Mouse (Mus musculus): ENCODE data around the gene Rps11. TPM values are rescaled to one million over a fixed set of nuclear protein-coding genes. Genes with fewer than 3 reads are reported as not detected.

Rps11 gene
- polyA plus RNA-seq, 1 experiment = 2,753 TPM

DNA sequence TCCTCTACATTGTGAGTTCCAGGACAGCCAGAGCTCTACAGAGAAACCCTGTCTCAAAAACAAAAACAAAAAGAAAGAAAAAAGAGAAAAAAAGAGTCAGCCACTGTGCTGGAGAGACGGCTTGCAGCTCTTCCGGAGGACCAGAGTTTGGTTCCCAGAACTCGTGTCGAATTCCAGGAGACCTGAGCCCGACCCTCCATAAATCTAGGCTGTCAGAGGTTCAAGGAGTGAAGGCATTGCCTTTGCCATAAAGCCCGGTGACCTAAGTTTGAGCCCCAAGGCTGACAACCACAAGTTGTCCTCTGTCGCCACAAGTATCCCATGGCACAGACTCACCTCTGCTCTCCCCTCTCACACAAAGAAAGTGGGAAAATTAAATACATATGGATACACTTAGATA lies 30.1 kb downstream of the Rps11 start:
- no peak overlapping the region for H3K27ac ChIP-seq (ENCODE audit: insufficient read depth, low read length)
- H3K4me3 ChIP-seq (ENCODE audit: low read depth, low read length) = no peak overlapping the region
- no peaks in the 10 kb centered on the region for H3K9me3 ChIP-seq (replicated peaks; ENCODE audit: control insufficient read depth, insufficient read depth, low read length, poor library complexity, severe bottlenecking)
- no peaks in the 10 kb centered on the region for H3K27me3 ChIP-seq (ENCODE audit: control insufficient read depth, insufficient read depth, low read length, poor library complexity, severe bottlenecking)
- TF ChIP-seq POLR2A (IDR thresholded peaks at IDR 0.05; ENCODE audit: insufficient read depth, low read length) (no peak), CTCF (IDR thresholded peaks at IDR 0.05; ENCODE audit: low read depth, low read length) (no peak), EP300 (IDR thresholded peaks at IDR 0.05; ENCODE audit: insufficient read depth, low read depth, low read length) (no peak)
- H3K9ac ChIP-seq (ENCODE audit: low read depth, poor library complexity, severe bottlenecking) = no peak overlapping the region
- H3K4me1 ChIP-seq (ENCODE audit: control insufficient read depth, insufficient read depth, low read length) = peaks cover 6% of the 10 kb centered on the region
- no peaks in the 10 kb centered on the region for H3K36me3 ChIP-seq (ENCODE audit: control insufficient read depth, insufficient read depth, low read length, poor library complexity, severe bottlenecking)

DNA sequence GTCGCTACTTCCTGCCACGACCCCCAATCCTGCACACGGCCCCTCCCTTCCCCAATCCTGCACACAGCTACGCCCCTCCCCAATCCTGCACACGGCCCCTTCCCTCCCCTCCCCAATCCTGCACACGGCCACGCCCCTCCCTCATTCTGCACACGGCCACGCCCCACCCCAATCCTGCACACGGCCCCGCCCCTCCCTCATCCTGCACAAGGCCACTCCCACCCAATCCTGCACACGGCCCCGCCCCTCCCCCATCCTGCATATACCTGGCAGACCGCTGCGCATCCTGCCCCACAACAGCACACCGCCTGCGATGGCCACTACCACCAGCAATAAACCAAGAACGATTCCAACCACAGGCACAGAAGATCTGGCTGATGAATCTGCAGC lies 30.7 kb downstream of the Rps11 start:
- Histone ChIP-seq H3K9ac (ENCODE audit: low read depth, poor library complexity, severe bottlenecking) (no peak overlapping the region), H3K4me1 (ENCODE audit: control insufficient read depth, insufficient read depth, low read length) (peaks cover 6% of the 10 kb centered on the region), H3K27ac (ENCODE audit: insufficient read depth, low read length) (no peak overlapping the region), H3K27me3 (ENCODE audit: control insufficient read depth, insufficient read depth, low read length, poor library complexity, severe bottlenecking) (no peaks in the 10 kb centered on the region), H3K36me3 (ENCODE audit: control insufficient read depth, insufficient read depth, low read length, poor library complexity, severe bottlenecking) (no peaks in the 10 kb centered on the region), H3K4me3 (ENCODE audit: low read depth, low read length) (peak overlapping the region; percentile 29; the same call in 1 of the 2 replicates), H3K9me3 (replicated peaks; ENCODE audit: control insufficient read depth, insufficient read depth, low read length, poor library complexity, severe bottlenecking) (no peaks in the 10 kb centered on the region)
- no peak for TF ChIP-seq CTCF (IDR thresholded peaks at IDR 0.05; ENCODE audit: low read depth, low read length)
- TF ChIP-seq EP300 (IDR thresholded peaks at IDR 0.05; ENCODE audit: insufficient read depth, low read depth, low read length) = peak; percentile 31; the same call in 1 of the 2 replicates
- no peak for TF ChIP-seq POLR2A (IDR thresholded peaks at IDR 0.05; ENCODE audit: insufficient read depth, low read length)

GRCm38 (mm10) chr7:45092828-45093515 lies 31.3 kb downstream of the Rps11 start:
- no peaks in the 10 kb centered on the region for H3K36me3 ChIP-seq (ENCODE audit: control insufficient read depth, insufficient read depth, low read length, poor library complexity, severe bottlenecking)
- H3K9ac ChIP-seq (ENCODE audit: low read depth, poor library complexity, severe bottlenecking) = no peak overlapping the region
- peaks cover 6% of the 10 kb centered on the region for H3K4me1 ChIP-seq (ENCODE audit: control insufficient read depth, insufficient read depth, low read length)
- H3K9me3 ChIP-seq (replicated peaks; ENCODE audit: control insufficient read depth, insufficient read depth, low read length, poor library complexity, severe bottlenecking) = no peaks in the 10 kb centered on the region
- peak overlapping the region; percentile 41; the same call in 1 of the 2 replicates for H3K27ac ChIP-seq (ENCODE audit: insufficient read depth, low read length)
- no peaks in the 10 kb centered on the region for H3K27me3 ChIP-seq (ENCODE audit: control insufficient read depth, insufficient read depth, low read length, poor library complexity, severe bottlenecking)
- TF ChIP-seq EP300 (IDR thresholded peaks at IDR 0.05; ENCODE audit: insufficient read depth, low read depth, low read length) = no peak
- TF ChIP-seq POLR2A (IDR thresholded peaks at IDR 0.05; ENCODE audit: insufficient read depth, low read length) = no peak
- no peak for TF ChIP-seq CTCF (IDR thresholded peaks at IDR 0.05; ENCODE audit: low read depth, low read length)
- H3K4me3 ChIP-seq (ENCODE audit: low read depth, low read length) = peak overlapping the region; percentile 28

DNA sequence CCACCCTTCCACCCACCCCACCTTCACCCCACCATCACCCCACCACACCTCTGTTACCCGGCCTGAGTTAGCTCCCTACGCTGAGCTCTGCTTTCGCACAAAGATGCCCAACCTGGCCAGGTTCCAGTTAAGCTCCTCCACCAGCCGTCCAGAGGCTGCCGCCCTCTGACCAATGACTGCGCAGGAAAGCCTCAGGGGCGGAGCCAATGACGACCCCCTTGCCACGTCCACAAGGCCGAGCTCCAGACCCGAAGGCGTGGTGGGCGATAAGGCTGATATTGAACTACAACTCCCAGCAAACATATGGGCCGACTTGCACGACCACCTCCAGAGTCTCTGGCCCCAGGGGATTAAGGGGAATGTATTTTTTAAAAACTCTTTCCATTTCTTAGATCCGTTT lies 32.2 kb downstream of the Rps11 start, which contains the start of gene Rcn3:
Gene Rcn3, minus strand, starts transcription at position 174 of the 400 bp plus-strand sequence.
- H3K9me3 ChIP-seq (replicated peaks; ENCODE audit: control insufficient read depth, insufficient read depth, low read length, poor library complexity, severe bottlenecking) = no peaks in the 10 kb centered on the region
- no peaks in the 10 kb centered on the region for H3K36me3 ChIP-seq (ENCODE audit: control insufficient read depth, insufficient read depth, low read length, poor library complexity, severe bottlenecking)
- peak within 1 kb of the TSS; percentile 41; the same call in 1 of the 2 replicates for H3K27ac ChIP-seq (ENCODE audit: insufficient read depth, low read length)
- no peaks in the 10 kb centered on the region for H3K27me3 ChIP-seq (ENCODE audit: control insufficient read depth, insufficient read depth, low read length, poor library complexity, severe bottlenecking)
- peak within 1 kb of the TSS; percentile 59 for H3K9ac ChIP-seq (ENCODE audit: low read depth, poor library complexity, severe bottlenecking)
- no peak for TF ChIP-seq POLR2A (IDR thresholded peaks at IDR 0.05; ENCODE audit: insufficient read depth, low read length)
- TF ChIP-seq EP300 (IDR thresholded peaks at IDR 0.05; ENCODE audit: insufficient read depth, low read depth, low read length) = no peak
- no peak for TF ChIP-seq CTCF (IDR thresholded peaks at IDR 0.05; ENCODE audit: low read depth, low read length)
- H3K4me1 ChIP-seq (ENCODE audit: control insufficient read depth, insufficient read depth, low read length) = peaks cover 6% of the 10 kb centered on the region
- peak within 1 kb of the TSS; percentile 79 for H3K4me3 ChIP-seq (ENCODE audit: low read depth, low read length)

GRCm38 (mm10) chr7:45091001-45091990 lies 32.9 kb downstream of the Rps11 start:
- Histone ChIP-seq H3K27ac (ENCODE audit: insufficient read depth, low read length) (no peak overlapping the region), H3K27me3 (ENCODE audit: control insufficient read depth, insufficient read depth, low read length, poor library complexity, severe bottlenecking) (no peaks in the 10 kb centered on the region), H3K4me3 (ENCODE audit: low read depth, low read length) (peak overlapping the region; percentile 79), H3K9ac (ENCODE audit: low read depth, poor library complexity, severe bottlenecking) (peak overlapping the region; percentile 59), H3K36me3 (ENCODE audit: control insufficient read depth, insufficient read depth, low read length, poor library complexity, severe bottlenecking) (0 out of 2 replicates have a peak, but pooled peaks cover 2% of the 10 kb centered on the region), H3K4me1 (ENCODE audit: control insufficient read depth, insufficient read depth, low read length) (peaks cover 6% of the 10 kb centered on the region), H3K9me3 (replicated peaks; ENCODE audit: control insufficient read depth, insufficient read depth, low read length, poor library complexity, severe bottlenecking) (no peaks in the 10 kb centered on the region)
- no peak for TF ChIP-seq POLR2A (IDR thresholded peaks at IDR 0.05; ENCODE audit: insufficient read depth, low read length)
- TF ChIP-seq CTCF (IDR thresholded peaks at IDR 0.05; ENCODE audit: low read depth, low read length) = no peak
- no peak for TF ChIP-seq EP300 (IDR thresholded peaks at IDR 0.05; ENCODE audit: insufficient read depth, low read depth, low read length)
